Mouse (Mus musculus) forebrain, embryonic 14.5 days (tissue): ENCODE results near the gene Nt5dc2. TPM values are rescaled to one million over a fixed set of nuclear protein-coding genes. Genes with fewer than 3 reads are reported as not detected.

Source experiments
- ATAC-seq: fragments of 200-750 bp; cut with Nextera tagmentation; 2 replicates; pipeline ENCODE4 v1.8.0; 2017; ENCODE audit warnings: mild to moderate bottlenecking, moderate library complexity
- DNase-seq: peaks from one replicate; pipeline ENCODE4 v3.0.0-alpha.2; 2015; ENCODE audit warnings: low spot score
- H3K27ac ChIP-seq: fragments of 300-500 bp; sonication (generic); 2 replicates; pipeline ENCODE4 v1.5.1; 2014; ENCODE audit warnings: low read depth, mild to moderate bottlenecking, control low read depth, low read length, moderate library complexity
- H3K27me3 ChIP-seq: fragments of 300-500 bp; sonication (generic); replicated peaks from 2 replicates; pipeline ENCODE4 v1.6.1; 2014; ENCODE audit warnings: low read length, control low read depth, mixed read lengths; ENCODE audit not compliant: control insufficient read depth, insufficient read depth
- H3K36me3 ChIP-seq: fragments of 300-500 bp; sonication (generic); 2 replicates; pipeline ENCODE4 v1.6.1; 2014; ENCODE audit warnings: low read length, control low read depth; ENCODE audit not compliant: control insufficient read depth, insufficient read depth
- H3K4me1 ChIP-seq: fragments of 300-500 bp; sonication (generic); 2 replicates; pipeline ENCODE4 v1.6.1; 2014; ENCODE audit warnings: antibody characterized with exemption, low read length, control low read depth; ENCODE audit not compliant: control insufficient read depth, insufficient read depth
- H3K4me2 ChIP-seq: fragments of 300-500 bp; sonication (generic); 2 replicates; pipeline ENCODE4 v1.6.1; 2014; ENCODE audit warnings: mild to moderate bottlenecking, control low read depth, low read length
- H3K4me3 ChIP-seq: fragments of 300-500 bp; sonication (generic); 2 replicates; pipeline ENCODE4 v1.5.1; 2014; ENCODE audit warnings: low read depth, low read length, control low read depth
- H3K9ac ChIP-seq: fragments of 300-500 bp; sonication (generic); 2 replicates; pipeline ENCODE4 v1.6.1; 2014; ENCODE audit warnings: mild to moderate bottlenecking, low read length, control low read depth, moderate library complexity
- H3K9me3 ChIP-seq: fragments of 300-500 bp; sonication (generic); replicated peaks from 2 replicates; pipeline ENCODE4 v1.6.1; 2016; ENCODE audit warnings: low read length, control low read depth, mixed read lengths; ENCODE audit not compliant: control insufficient read depth
- WGBS: fragments of 180-500 bp; shearing (Covaris S2); extraction: QIAGEN DNeasy Blood & Tissue Kit; methylation state at CpG from one replicate; pipeline ENCODE4 v1.1.7; 2014; 5-methylcytosine and 5-hydroxymethylcytosine counted together
- polyA plus RNA-seq: library from polyadenylated mRNA; unstranded; fragments of >200 nt; fragmentation: Nextera tagmentation; extraction: Ambion mirVana; gene quantifications from 2 replicates; pipeline ENCODE4 v1.2.1, GENCODE M21; 2014

Gene Nt5dc2
- polyA plus RNA-seq, 1 experiment from 2014 or later = 288 TPM

DNA sequence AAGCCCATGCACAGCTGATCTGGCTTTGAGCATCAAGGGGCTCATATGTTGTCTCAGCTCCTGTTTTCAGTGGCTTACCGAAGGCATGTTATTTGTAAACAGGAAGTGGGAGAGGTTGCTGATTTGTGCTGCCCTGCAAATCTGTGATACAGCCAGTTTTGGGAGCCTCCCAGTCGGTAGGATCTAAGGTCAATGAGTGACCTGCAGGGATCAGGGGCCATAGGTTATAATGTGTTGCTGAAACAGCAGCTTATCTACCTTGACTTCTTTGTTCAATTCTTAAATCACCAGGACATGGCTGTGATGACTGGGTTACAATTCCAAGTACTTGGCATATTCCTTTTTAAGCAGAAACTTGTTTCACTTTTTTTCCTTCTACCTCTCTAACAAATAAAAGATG, 15.3 kb upstream of the Nt5dc2 start:
- peaks cover 86% of the 10 kb centered on the region for H3K36me3 ChIP-seq
- no peak overlapping the region for H3K27ac ChIP-seq
- no peaks in the 10 kb centered on the region for H3K4me1 ChIP-seq
- no peak overlapping the region for H3K9ac ChIP-seq
- H3K4me3 ChIP-seq = no peak overlapping the region
- no peak overlapping the region for H3K4me2 ChIP-seq
- no peaks in the 10 kb centered on the region for H3K27me3 ChIP-seq
- DNase-seq = no peak
- WGBS = 87% methylated on average over 2 of the region's 2 CpGs
- no peak for ATAC-seq
- no peaks in the 10 kb centered on the region for H3K9me3 ChIP-seq

DNA sequence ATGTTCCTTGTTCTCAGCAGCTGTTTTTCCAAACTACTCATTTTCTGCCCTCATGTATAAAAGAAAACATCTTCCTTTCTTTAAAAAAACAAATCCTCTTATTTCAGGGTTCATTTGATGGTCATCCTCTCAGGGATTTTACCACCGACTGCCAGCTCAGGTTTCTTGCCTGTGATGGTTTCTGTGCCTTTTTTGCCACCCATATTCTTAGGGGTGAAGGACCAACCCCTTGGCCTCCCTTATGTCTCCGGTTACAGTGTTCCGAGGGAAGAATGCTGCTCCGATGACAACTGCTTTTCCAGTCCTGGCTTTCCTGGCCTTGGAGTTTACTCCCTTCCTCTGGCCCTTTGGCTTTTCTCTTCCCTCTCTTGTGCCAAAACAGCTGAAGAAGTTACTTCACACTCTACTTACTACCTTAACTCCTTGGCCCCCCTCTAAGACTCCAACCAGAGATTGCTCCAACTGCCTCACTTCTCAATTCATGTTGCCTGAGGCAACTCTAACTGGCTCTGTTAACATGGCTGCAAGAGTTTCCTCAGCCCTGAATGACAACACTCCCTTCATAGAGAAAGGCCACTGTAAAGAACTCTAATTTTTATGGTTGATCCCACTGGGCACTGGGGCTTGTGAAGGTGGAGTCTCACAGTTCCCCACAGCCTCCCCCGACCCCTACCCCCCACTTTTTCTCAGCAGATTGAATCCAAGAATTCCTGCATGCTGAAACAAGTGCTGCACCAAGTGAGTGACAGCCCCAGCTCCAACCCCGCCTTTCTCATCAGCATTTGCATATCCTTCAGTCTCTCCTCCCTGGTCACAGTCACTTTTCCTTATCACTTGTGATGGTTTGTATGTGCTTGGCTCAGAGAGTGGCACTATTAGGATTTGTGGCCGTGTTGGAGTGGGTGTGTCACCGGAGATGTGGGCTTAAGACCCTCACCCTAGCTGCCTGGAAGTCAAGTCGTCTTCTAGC, 5.5 kb upstream of the Nt5dc2 start:
- Histone ChIP-seq H3K27me3 (no peaks in the 10 kb centered on the region), H3K9me3 (no peaks in the 10 kb centered on the region), H3K4me3 (no peak overlapping the region), H3K4me1 (peaks cover 14% of the 10 kb centered on the region; the same call in 1 of the 2 replicates), H3K27ac (no peak overlapping the region), H3K36me3 (peaks cover 21% of the 10 kb centered on the region), H3K4me2 (no peak overlapping the region), H3K9ac (no peak overlapping the region)
- no peak for ATAC-seq
- peak; percentile 4 for DNase-seq
- WGBS = 73% methylated on average over 9 of the region's 9 CpGs

DNA sequence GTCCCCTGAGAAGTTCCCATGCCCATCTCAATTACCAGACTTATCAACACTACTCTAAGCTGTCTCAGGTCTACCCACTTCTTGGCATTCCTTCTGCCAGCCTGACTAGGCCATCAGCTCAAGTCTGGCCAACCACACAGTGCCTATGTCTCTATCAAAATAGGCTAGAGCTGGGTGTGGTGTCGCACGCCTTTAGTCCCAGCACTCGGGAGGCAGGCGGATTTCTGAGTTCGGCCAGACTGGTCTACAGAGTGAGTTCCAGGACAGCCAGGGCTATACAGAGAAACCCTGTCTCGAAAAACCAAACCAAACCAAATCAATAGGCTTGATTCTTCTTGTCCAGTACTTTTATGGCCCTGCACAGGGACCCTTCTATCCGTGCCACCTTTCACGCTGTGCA, 4.0 kb upstream of the Nt5dc2 start:
- no peak overlapping the region for H3K4me3 ChIP-seq
- ATAC-seq = no peak
- H3K27me3 ChIP-seq = no peaks in the 10 kb centered on the region
- no peak for DNase-seq
- no peak overlapping the region for H3K9ac ChIP-seq
- H3K27ac ChIP-seq = no peak overlapping the region
- no peaks in the 10 kb centered on the region for H3K9me3 ChIP-seq
- H3K4me2 ChIP-seq = no peak overlapping the region; the same call in 1 of the 2 replicates
- H3K36me3 ChIP-seq = peaks cover 11% of the 10 kb centered on the region
- peaks cover 17% of the 10 kb centered on the region for H3K4me1 ChIP-seq
- 95% methylated on average over 8 of the region's 8 CpGs for whole genome bisulfite sequencing

DNA sequence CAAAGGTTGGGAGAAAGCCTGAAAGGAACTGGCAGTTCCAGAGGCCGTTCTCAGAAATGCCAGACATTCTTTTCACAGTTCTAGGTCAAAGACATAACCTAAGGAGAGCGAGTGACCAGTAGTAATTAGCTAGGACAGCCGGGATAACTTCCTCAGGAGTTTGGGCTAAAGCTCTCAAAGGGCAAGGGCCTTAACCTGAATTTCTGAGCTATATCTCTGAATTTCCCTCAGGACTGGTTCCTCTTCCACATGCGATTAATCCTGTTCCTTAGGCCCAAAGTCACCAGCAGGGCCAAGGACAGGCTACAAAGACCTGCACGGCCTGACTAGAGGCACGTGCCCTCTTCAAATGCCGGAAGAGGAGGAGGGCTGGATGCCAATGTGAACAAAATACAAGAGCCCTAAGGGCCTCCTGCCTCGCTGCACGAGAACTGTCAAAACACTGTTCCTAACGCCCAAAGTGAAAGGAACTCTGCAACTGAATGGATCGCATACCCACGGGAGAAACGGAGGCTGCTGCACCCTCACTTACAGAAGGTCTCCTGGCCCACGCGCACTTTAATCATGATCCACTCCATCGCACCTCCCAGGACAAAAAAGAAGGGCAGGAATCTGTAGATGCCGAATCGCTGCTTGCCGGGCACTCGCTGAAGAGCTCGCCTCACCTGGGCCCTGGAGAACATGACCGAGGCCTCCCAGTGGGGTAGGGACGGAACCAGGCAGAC, 2.6 kb upstream of the Nt5dc2 start:
- DNase-seq = peak; percentile 71
- 1% methylated on average over 23 of the region's 23 CpGs for WGBS
- H3K4me1 ChIP-seq = peaks cover 31% of the 10 kb centered on the region

DNA sequence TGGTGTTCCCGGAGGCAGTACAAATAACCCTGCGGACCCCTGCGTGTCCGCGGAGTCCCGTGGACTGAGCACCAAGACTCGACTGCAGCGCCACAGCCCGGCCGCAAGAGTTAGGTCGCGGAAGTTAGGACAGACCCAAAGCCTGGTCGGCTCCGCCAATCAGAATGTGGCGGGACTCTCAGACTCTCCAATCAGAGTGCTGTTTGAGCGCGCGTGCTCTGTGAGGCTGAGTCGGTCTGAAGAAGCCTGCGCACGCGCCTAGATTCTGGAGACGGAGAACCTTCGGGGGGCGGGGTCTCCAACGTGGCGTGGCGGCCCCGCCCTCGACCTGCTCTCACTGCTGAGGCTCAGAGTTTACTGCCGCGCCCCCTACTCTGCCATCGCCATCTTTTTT, 2.0 kb upstream of the Nt5dc2 start, which contains the start of gene Smim4:
Smim4 (minus strand) TSS at position 131 of the 394 bp plus-strand sequence.
- peak within 1 kb of the TSS; percentile 82 for H3K27ac ChIP-seq
- peaks cover 34% of the 10 kb centered on the region for H3K4me1 ChIP-seq
- peak within 1 kb of the TSS; percentile 62 for H3K4me2 ChIP-seq
- 0% methylated on average over 33 of the region's 33 CpGs for whole genome bisulfite sequencing
- peak within 1 kb of the TSS; percentile 72 for H3K9ac ChIP-seq
- DNase-seq (peak; percentile 100), ATAC-seq (peak; percentile 95)
- no peaks in the 10 kb centered on the region for H3K9me3 ChIP-seq
- H3K4me3 ChIP-seq = peak within 1 kb of the TSS; percentile 67
- H3K36me3 ChIP-seq = no peaks in the 10 kb centered on the region
- no peaks in the 10 kb centered on the region for H3K27me3 ChIP-seq

More for the DNA sequence above, 2.6 kb upstream of the Nt5dc2 start:
- Histone ChIP-seq H3K4me2 (peak overlapping the region; percentile 62), H3K9me3 (no peaks in the 10 kb centered on the region), H3K27me3 (no peaks in the 10 kb centered on the region), H3K36me3 (peaks cover 2% of the 10 kb centered on the region), H3K9ac (peak overlapping the region; percentile 72), H3K4me3 (peak overlapping the region; percentile 67), H3K27ac (peak overlapping the region; percentile 50; the same call in 1 of the 2 replicates)
- peak; percentile 13; the same call in 1 of the 2 replicates for ATAC-seq

DNA sequence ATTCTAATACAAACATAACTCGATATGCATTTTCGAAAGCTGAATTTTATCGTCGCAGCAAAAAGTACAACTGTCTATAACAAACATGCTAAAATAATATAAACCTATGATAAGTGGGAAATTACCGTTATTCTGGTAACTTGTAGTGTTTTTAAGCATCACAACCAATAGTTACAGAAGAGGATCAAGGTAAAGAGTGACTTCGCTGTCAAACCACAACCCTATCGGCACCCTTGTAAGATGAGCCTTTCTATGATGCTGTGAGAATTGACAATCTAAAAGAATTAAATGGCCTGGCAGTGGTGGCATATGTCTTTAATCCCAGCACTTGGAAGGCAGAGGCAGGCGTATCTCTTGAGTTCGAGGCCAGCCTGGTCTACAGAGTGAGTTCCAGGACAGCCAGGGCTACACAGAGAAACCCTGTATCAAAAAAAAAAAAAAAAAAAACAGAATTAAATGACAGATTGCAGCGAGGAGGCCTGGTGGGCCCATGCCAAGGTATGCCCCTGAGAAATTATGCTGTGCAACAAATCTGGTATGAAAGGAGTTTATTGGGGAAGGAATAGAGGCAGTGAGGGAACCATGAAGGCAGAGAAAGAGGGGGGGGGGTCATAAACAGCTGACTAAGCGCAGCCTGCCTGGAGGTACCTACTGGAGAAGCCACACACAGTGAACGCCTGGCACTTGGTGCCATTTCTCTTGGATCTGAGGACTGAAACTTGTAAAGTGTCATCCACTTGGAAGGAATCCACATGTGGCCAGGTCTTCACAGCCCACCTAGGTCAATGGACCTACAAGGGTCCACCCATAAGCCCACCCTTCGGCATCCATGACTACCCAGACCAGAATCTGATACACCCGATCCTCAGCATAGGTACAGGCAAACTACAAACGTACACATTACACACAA, 1.3 kb upstream of the Nt5dc2 start:
- ATAC-seq = no peak
- Histone ChIP-seq H3K36me3 (no peaks in the 10 kb centered on the region), H3K27me3 (no peaks in the 10 kb centered on the region), H3K9me3 (no peaks in the 10 kb centered on the region), H3K4me3 (peak overlapping the region; percentile 81), H3K4me1 (peaks cover 37% of the 10 kb centered on the region), H3K27ac (peak overlapping the region; percentile 82), H3K9ac (peak overlapping the region; percentile 29; the same call in 1 of the 2 replicates), H3K4me2 (peak overlapping the region; percentile 68)
- 66% methylated on average over 15 of the region's 15 CpGs for WGBS
- peak; percentile 20 for DNase-seq

DNA sequence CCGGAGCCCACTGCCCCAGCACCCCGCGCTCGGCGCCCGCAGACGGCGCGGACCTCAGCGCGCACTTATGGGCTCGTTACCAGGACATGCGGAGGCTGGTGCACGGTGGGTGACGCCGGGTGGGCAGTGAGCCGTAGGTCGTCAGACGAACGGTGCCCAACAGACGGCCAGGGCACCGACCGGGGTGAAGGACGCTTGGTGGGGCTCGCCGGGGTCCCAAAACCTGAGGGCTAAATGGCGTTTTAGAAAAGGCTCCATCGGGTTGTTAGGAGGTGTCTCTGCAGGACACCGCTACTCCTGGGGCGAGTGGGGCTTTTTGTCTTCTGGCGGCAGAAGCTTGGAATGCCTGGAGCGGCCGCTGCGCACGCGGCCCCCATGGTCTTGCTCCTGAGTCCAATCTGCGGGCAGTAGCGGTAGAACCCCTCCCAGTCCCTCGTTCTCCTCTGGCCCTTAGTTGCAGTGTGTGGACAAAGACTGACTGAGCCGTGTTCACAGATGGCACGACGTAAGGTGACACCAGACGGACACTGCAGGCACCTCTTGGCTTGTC, 494 bp downstream of the Nt5dc2 start:
- ATAC-seq = peak; percentile 10
- Histone ChIP-seq H3K4me3 (peak overlapping the region; percentile 81), H3K36me3 (peaks cover 16% of the 10 kb centered on the region), H3K9me3 (no peaks in the 10 kb centered on the region), H3K4me2 (peak overlapping the region; percentile 68), H3K27ac (peak overlapping the region; percentile 82), H3K27me3 (no peaks in the 10 kb centered on the region), H3K4me1 (peaks cover 38% of the 10 kb centered on the region), H3K9ac (peak overlapping the region; percentile 90)
- WGBS = under 1% methylated on average over 37 of the region's 43 CpGs
- peak; percentile 36 for DNase-seq

DNA sequence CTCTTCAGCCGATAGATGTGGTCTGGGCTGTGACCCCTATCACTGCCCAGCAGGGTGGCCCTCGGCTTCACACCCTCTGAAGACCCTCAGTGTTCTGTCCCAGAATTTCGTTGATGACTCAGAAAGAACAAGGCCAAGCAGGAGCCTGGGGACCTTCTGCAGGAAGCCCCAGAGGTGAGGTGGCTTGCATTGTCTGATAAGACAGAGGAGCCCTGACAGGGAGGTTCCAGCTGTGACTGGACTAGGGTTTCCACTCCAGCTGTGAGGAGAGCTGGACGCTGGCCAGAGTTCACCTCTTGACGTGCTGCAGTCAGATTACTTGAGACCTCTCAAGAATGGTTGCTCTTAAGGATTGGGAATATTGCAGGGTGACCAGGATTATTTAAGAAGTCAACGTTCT, 1.2 kb downstream of the Nt5dc2 start:
- H3K27me3 ChIP-seq = no peaks in the 10 kb centered on the region
- peak overlapping the region; percentile 90 for H3K9ac ChIP-seq
- H3K36me3 ChIP-seq = peaks cover 22% of the 10 kb centered on the region
- ATAC-seq (no peak), DNase-seq (peak; percentile 8)
- H3K9me3 ChIP-seq = no peaks in the 10 kb centered on the region
- peaks cover 38% of the 10 kb centered on the region for H3K4me1 ChIP-seq
- 9% methylated on average over 6 of the region's 6 CpGs for WGBS
- H3K27ac ChIP-seq = no peak overlapping the region
- peak overlapping the region; percentile 68 for H3K4me2 ChIP-seq
- H3K4me3 ChIP-seq = peak overlapping the region; percentile 81
